9 mouse cellular contexts compared by ENCODE assay signal in the genomic region with DNA sequence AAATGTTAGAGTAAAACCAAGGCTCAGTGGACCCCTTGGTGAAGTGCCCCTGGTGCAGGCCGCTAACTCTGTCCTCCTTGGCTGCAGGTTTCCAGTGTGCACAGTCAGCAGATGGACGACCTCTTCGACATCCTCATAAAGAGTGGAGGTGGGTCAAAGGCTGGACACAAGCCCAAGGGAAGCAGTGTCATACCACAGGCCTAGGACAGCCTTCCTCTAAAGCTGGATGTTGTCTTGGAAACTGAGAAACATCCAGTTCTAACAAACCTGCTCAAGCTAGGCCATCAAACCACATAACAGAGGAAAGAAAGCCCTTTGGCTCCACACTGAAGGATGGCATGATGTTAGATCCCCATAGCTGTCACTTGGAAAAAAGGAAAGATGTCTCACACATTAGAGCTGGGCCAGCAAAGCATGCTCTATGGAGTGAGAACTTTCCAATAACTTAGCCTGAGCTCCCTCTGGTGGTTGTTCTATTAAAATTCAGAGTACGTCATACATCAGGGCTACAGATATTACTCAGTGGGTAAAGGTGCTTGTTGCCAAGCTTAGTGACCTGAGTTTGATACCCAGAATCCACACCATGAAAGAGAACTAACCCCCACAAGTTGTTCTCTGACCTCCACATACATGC.
A peak's percentile ranks its signal among the peaks of the same experiment; 100 is the strongest.
DNase-seq lines count a peak whose midpoint lies in the region; ATAC-seq and TF ChIP-seq lines count a peak whose summit lies in the region.
"Had no signal": no experiment of that assay in that cellular context is flagged by ENCODE, and none has a peak within 500 bp of the region (broad histone marks: within the 10 kb centered on the region; RNA-seq: fewer than 3 reads in every experiment).

No protein-coding gene starts in this region.

- H3K4me2 ChIP-seq in intestine, embryonic 14.5 days (ENCODE audit: low read length), result no peak overlapping the region
- no peak overlapping the region for H3K4me2 ChIP-seq in lung, embryonic 14.5 days
- H3K4me2 ChIP-seq in stomach, embryonic 16.5 days (ENCODE audit: low read depth, low read length), result no peak overlapping the region
- H3K4me2 ChIP-seq: stomach, embryonic 15.5 days had no signal

- H3K9me3 ChIP-seq in intestine, embryonic 14.5 days (ENCODE audit: control insufficient read depth, low read length), result peaks cover 4% of the 10 kb centered on the region; the same call in 1 of the 2 replicates
- no peaks in the 10 kb centered on the region for H3K9me3 ChIP-seq in lung, embryonic 14.5 days (ENCODE audit: low read depth, low read length)
- peaks cover 7% of the 10 kb centered on the region; the same call in 1 of the 2 replicates for H3K9me3 ChIP-seq in stomach, embryonic 16.5 days (replicated peaks; ENCODE audit: control insufficient read depth, low read length)
- H3K9me3 ChIP-seq: stomach, embryonic 15.5 days had no signal

- TF ChIP-seq CTCF in thymus, adult 2 months (IDR thresholded peaks at IDR 0.05; ENCODE audit: borderline replicate concordance, control insufficient read depth, extremely low read depth, insufficient read depth, low read length, poor library complexity), result no peak
- TF ChIP-seq CTCF in lung, embryonic 14.5 days (IDR thresholded peaks at IDR 0.05; ENCODE audit: low read depth), result peak; percentile 70

- DNase-seq in cerebellum, adult 11 months, result no peak
- DNase-seq in thymus, adult 2 months, result peak; percentile 29
- no peak for DNase-seq in thymus, adult 18-20 months
- peak; percentile 75 for DNase-seq in embryo, embryonic 11 days
- no peak for DNase-seq in intestine, embryonic 14.5 days (ENCODE audit: low spot score)
- DNase-seq in lung, embryonic 14.5 days, result peak; percentile 90

- no peak for TF ChIP-seq POLR2A in thymus, adult 2 months (IDR thresholded peaks at IDR 0.05; ENCODE audit: control insufficient read depth, extremely low read depth, insufficient read depth, low read length, poor library complexity)

- H3K27me3 ChIP-seq in thymus, adult 2 months (ENCODE audit: control insufficient read depth, insufficient read depth, low read length), result no peaks in the 10 kb centered on the region
- H3K27me3 ChIP-seq in intestine, embryonic 14.5 days (replicated peaks; ENCODE audit: control insufficient read depth, insufficient read depth, low read length), result no peaks in the 10 kb centered on the region
- no peaks in the 10 kb centered on the region for H3K27me3 ChIP-seq in lung, embryonic 14.5 days (ENCODE audit: insufficient read depth, low read length)
- no peaks in the 10 kb centered on the region for H3K27me3 ChIP-seq in stomach, embryonic 16.5 days (ENCODE audit: control insufficient read depth, insufficient read depth, low read length)
- H3K27me3 ChIP-seq: stomach, embryonic 15.5 days had no signal

- no peaks in the 10 kb centered on the region for H3K4me1 ChIP-seq in thymus, adult 2 months (replicated peaks; ENCODE audit: control insufficient read depth, insufficient read depth, low read length)
- no peaks in the 10 kb centered on the region for H3K4me1 ChIP-seq in intestine, embryonic 14.5 days (replicated peaks; ENCODE audit: control insufficient read depth, insufficient read depth, low read length)
- no peaks in the 10 kb centered on the region for H3K4me1 ChIP-seq in lung, embryonic 14.5 days (ENCODE audit: insufficient read depth)
- no peaks in the 10 kb centered on the region for H3K4me1 ChIP-seq in stomach, embryonic 16.5 days (ENCODE audit: control insufficient read depth, insufficient read depth, low read length)
- H3K4me1 ChIP-seq: stomach, embryonic 15.5 days had no signal

- H3K4me3 ChIP-seq in thymus, adult 2 months (ENCODE audit: control insufficient read depth, insufficient read depth, low read length), result no peak overlapping the region
- H3K4me3 ChIP-seq in intestine, embryonic 14.5 days (ENCODE audit: low read depth, low read length), result no peak overlapping the region
- H3K4me3 ChIP-seq in lung, embryonic 14.5 days (ENCODE audit: low read depth, low read length), result no peak overlapping the region
- H3K4me3 ChIP-seq in stomach, embryonic 16.5 days (replicated peaks; ENCODE audit: low read length), result no peak overlapping the region
- H3K4me3 ChIP-seq: stomach, embryonic 15.5 days had no signal

- H3K36me3 ChIP-seq in thymus, adult 2 months (ENCODE audit: control insufficient read depth, insufficient read depth, low read length), result no peaks in the 10 kb centered on the region
- peaks cover 90% of the 10 kb centered on the region for H3K36me3 ChIP-seq in intestine, embryonic 14.5 days (ENCODE audit: control insufficient read depth, insufficient read depth, low read length)
- H3K36me3 ChIP-seq in lung, embryonic 14.5 days (ENCODE audit: insufficient read depth), result peaks cover 72% of the 10 kb centered on the region
- peaks cover 29% of the 10 kb centered on the region for H3K36me3 ChIP-seq in stomach, embryonic 16.5 days (ENCODE audit: control insufficient read depth, insufficient read depth, low read length)

- H3K27ac ChIP-seq in thymus, adult 2 months (ENCODE audit: control insufficient read depth, insufficient read depth, low read length), result no peak overlapping the region
- H3K27ac ChIP-seq in intestine, embryonic 14.5 days (ENCODE audit: low read depth), result no peak overlapping the region
- H3K27ac ChIP-seq in lung, embryonic 14.5 days (ENCODE audit: low read depth), result no peak overlapping the region
- H3K27ac ChIP-seq in stomach, embryonic 16.5 days (ENCODE audit: low read length), result no peak overlapping the region
- H3K27ac ChIP-seq: stomach, embryonic 15.5 days had no signal

- peak; percentile 79 for ATAC-seq in cerebellum, adult (ENCODE audit: insufficient number of reproducible peaks, low FRiP score, low TSS enrichment)
- ATAC-seq in intestine, embryonic 14.5 days (replicated peaks; ENCODE audit: low FRiP score, low TSS enrichment, low read depth), result peak; percentile 65
- ATAC-seq in lung, embryonic 14.5 days (ENCODE audit: insufficient read depth), result peak; percentile 91
- peak; percentile 60; the same call in 1 of the 2 replicates for ATAC-seq in stomach, embryonic 16.5 days (ENCODE audit: insufficient read depth, low FRiP score)

- no peak overlapping the region for H3K9ac ChIP-seq in intestine, embryonic 14.5 days (ENCODE audit: low read length)
- H3K9ac ChIP-seq in lung, embryonic 14.5 days, result no peak overlapping the region
- no peak overlapping the region for H3K9ac ChIP-seq in stomach, embryonic 16.5 days (ENCODE audit: low read length)
- H3K9ac ChIP-seq: stomach, embryonic 15.5 days had no signal

- 89% methylated on average over 4 of the region's 4 CpGs for WGBS in thymus, adult 2 months
- WGBS in intestine, embryonic 14.5 days, result 74% methylated on average over 4 of the region's 4 CpGs
- 73% methylated on average over 4 of the region's 4 CpGs for WGBS in lung, embryonic 14.5 days
- 75% methylated on average over 4 of the region's 4 CpGs for WGBS in stomach, embryonic 16.5 days

Comparison
In these comparisons a context has a peak if more than half of its experiments do, and no peak if none do; other contexts are left out.
1. DNase-seq: peak in thymus, adult 2 months (single experiment), embryo, embryonic 11 days (single experiment) and lung, embryonic 14.5 days (single experiment); none in cerebellum, adult 11 months (single experiment), thymus, adult 18-20 months (0 of 2) and intestine, embryonic 14.5 days (single experiment).
2. Peak in every context shown above with its lines, with median percentiles within 50 percentile points of each other: ATAC-seq.